Mouse (Mus musculus) WW6 (cell line): ENCODE data around the gene Vipr1.

ENCODE experiments used
- DNase-seq: peaks from one replicate; pipeline ENCODE4 v3.0.0-alpha.2; 2013; ENCODE audit warnings: low read depth, low spot score

Vipr1 gene

GRCm38 (mm10) chr9:121677476-121677875, 35.0 kb downstream of the Vipr1 start:
- DNase-seq: no peak

DNA sequence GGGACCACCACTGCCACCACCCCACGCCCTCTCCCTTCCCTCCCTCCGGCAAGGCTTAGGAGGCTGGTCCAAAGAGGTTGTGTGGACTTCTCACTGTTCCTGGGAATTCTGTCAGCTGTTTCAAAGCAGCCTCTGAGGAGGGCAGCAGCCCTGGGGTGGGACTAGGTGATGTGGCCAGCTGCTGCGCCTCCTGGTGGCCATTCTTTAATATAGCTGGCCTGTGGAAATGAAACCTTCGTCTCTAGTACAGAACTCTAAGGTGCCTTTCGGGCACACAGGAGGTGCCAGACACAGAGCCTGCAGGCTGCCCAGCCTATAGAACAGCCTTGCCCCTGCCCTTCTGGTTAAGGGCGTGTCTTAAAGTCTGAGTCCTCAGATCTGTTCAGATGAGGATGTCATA, 37.0 kb downstream of the Vipr1 start:
- no peak for DNase-seq

GRCm38 (mm10) chr9:121681191-121681590, 38.7 kb downstream of the Vipr1 start:
- no peak for DNase-seq

- DNase-seq: no peak
These were observed 39.6 kb downstream of the Vipr1 start for GRCm38 (mm10) chr9:121682037-121682680.

GRCm38 (mm10) chr9:121684702-121685101, 42.2 kb downstream of the Vipr1 start:
- no peak for DNase-seq

- DNase-seq: no peak
These were observed 47.7 kb downstream of the Vipr1 start for GRCm38 (mm10) chr9:121690200-121690651.

GRCm38 (mm10) chr9:121690734-121691133, 48.2 kb downstream of the Vipr1 start:
- no peak for DNase-seq

GRCm38 (mm10) chr9:121694736-121695135, 52.2 kb downstream of the Vipr1 start:
- DNase-seq: no peak

- no peak for DNase-seq
These were observed 54.1 kb downstream of the Vipr1 start for GRCm38 (mm10) chr9:121696626-121697025.

- DNase-seq: no peak
These were observed 54.9 kb downstream of the Vipr1 start for GRCm38 (mm10) chr9:121697150-121698049.

DNA sequence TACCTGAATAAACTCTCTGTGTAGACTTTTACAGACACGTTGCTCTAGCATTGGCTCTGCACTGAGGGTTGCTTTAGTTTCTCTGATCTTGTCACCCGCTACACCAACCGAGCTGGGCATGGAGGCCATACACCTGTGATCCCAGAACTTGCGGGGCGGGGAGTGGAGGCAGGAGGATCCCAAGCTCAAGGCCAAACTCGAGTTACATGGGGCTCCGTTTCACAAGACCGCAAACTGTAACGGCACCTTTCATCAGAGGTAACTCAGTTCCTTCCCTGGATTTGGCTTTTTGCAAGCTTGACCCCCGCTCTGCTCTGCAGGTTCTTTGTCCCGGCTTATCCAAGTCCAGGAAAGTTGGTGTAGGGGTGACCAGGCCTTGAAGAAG, 61.7 kb downstream of the Vipr1 start:
- no peak for DNase-seq

DNA sequence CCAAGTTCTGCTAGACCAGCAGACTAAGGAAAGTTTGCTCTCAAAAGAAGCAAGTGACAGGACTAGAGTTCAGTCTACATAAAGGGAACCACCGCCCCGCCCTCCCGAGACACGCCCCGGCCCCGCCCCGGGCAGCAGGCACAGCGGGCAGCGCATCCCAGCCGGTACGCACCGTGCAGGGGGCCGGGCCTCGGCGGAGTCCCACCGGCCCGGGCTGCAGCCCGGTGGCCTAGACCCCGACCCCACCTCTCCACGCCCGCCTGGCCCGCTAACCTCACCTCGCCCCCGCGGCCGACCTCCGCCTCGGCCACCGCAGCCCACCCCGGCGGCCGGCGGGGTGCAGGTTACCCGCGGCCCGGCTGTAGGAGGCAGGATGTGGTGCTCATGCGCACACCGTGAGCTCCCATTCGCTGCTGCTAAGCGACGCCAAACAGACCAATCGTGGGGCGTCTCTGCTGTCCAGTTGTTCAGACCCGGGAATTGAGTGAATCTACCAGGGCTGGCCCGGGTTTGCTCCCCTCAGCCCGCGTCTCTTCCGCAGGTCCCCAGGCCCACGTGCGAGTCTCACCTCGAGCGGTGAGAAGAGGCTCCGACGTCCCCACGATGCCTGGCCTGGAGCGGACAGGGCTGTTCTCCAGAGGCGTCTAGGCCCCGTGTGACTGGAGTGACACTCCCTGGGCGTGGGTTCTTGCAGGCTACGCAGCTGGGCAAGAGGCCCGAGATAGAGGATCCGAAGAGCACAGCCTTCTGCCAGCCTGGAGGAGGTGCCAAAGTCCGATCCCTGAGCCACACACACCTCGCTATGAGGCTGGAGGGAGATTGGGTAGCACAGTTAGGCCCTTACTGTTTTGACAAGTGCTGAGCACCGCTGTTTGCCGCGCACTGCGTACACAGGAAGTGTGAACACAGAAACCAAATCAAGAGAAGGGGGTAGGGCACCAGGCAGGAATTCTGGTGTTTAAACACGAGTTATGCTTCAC, 62.4 kb downstream of the Vipr1 start, which contains the start of gene Sec22c:
TSS of gene Sec22c (minus strand) at position 845 of the 980 bp plus-strand sequence.
- peak; percentile 65 for DNase-seq

DNA sequence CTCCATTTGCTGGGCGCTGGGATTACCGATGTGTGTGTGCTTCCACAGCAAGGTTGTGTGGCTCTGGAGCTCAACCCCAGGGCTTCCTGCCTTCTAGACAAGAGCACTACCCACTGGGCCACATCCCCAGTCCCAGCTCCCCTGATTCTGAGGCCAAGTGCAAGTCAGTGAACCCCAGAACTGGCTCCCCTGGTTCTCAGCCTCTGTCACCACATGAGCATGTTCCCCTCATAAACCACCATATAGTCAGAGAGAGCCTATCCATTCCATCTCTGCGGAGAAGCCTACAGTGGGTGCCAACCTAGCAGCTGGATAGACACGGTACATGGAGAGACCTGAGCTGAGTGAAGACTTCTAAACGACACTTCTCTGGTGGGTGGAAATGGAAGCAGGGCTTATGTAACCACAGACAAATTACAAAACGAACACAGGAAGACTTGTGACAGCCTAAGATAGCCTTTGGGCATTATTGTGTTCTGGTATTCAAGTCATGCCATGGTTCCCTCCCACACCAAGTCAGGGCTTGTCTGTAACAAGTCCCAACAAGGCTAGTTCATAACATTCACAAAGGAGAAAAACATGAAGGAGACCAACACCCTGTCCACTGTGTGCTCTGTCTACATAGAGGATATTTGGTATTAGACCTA, 63.6 kb downstream of the Vipr1 start:
- no peak for DNase-seq

DNA sequence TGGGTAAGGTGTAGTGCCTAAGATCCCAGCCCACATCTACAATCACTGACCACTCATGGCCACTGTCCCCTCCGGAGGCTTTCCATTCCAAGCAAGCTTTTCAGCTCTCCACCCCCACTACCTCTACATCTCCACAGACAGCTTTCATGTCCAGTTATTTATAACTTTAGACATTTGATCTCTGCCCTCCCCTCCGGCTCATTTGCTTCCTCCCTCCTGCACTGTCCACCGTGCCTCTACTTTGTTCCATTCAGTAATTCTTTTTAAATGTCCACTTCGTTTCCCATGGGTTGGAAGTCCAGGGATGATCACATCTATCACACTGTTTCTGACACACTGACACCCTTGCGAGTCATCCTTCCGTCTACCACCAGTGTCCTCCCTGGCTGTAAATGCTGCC, 65.3 kb downstream of the Vipr1 start:
- no peak for DNase-seq

DNA sequence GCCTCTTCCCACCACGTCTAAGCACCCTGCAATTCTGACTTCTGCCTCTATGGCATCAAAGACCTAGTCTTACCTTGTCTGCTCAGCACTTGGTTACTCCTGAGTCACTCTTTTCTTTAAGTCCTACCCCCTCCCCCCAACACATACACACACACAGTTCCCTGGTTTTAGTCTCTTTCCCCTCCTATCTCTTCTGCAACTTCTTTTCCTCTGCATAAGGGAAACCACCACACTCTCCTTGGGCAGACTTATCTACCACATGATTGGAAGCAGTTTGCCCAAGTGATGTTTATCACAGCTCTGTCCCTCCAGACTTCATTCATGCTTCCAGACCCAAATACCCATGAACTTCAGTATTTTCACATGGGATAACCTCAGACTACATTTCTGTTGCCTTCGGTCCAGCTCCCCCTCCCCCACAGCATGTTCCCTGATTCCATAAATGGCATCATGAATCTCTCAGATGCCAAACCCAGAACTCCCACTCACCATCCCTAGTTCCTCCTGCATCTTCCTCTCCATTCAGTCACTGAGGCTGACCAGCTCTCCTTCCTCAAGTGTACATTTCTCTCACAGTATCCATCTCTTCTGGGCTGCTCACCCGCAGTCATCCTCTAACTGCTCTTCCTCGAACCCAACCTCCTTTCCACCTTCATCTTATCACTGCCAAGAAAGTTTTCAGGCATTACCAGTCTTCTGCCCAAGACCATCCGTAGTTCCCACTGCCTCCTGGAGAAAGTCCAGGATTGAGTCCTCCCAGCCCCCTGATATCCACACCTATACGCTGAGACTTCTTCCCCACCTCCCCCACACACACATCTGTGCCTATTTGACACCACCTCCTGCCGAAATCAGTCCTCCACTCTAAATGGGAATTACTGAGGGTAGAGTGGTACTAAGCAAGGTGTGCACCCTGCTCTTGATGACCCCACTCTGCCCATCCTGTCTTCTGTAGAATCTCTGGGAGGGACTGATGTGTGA, 66.3 kb downstream of the Vipr1 start:
- no peak for DNase-seq

DNA sequence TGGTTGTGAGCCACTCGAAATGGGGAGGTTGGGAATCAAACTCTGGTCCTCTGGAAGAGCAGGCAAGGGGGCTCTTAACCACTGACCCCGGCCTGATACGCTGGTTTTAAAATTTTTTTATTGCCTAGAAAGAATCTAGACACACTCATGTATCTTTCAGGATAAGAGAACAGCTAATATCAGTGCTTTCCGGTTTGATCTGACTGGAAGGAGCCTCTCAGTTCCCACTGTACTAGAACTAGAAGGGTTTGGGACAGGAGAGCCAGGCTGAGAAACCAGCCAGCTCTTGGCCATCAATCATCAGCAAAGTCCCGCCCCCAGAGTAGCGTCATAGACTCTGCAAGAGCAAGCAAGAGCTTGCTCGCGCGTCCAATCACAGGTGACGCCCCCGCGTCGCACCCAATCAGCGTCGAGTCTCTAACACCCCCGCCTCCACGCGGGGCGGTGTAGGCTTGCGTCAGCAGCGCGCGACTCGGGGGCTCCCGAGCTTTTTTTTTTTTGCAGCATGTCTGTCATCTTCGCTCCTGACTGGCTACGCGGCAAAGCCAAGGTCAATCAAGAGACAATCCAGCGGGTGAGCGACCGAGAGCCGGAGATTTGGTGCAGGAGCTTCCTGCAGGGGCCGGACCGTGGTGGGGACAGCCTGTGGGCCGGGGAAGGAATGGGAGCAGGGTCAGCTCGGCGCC, 67.5 kb downstream of the Vipr1 start, which contains the start of gene Ss18l2:
TSS of gene Ss18l2 (plus strand) at position 432 of the 686 bp plus-strand sequence.
- DNase-seq: peak; percentile 96

DNA sequence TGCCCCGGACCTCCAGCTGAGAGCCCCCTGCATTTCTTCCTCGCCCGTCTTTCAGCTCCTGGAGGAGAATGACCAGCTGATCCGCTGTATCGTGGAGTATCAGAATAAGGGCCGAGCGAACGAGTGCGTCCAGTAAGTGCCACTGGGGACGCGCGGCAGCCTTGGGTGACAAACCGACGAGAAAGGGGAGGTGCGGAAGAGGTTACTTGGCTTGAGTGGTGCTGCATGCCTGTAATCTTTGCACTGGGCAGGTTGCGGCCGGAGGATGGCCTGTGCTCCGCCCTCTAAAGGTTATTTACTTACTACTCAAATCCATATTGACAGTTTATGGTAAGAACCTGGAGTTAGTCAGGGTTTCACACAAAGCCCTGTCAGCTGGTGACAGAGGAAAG, 68.1 kb downstream of the Vipr1 start:
- DNase-seq: no peak

GRCm38 (mm10) chr9:121717048-121717447, 74.5 kb downstream of the Vipr1 start:
- DNase-seq: no peak

- DNase-seq: no peak
These were observed 75.7 kb downstream of the Vipr1 start for GRCm38 (mm10) chr9:121718070-121718705.
